Mouse (Mus musculus) limb, embryonic 10.5 days (tissue): ENCODE measurements around the gene Ptprd. TPM values are rescaled to one million over a fixed set of nuclear protein-coding genes. Genes with fewer than 3 reads are reported as not detected.

Experiments
- DNase-seq: peaks from one replicate; pipeline ENCODE4 v3.0.0-alpha.2; 2017; ENCODE audit warnings: low spot score
- H3K27ac ChIP-seq: fragments of 300-500 bp; sonication (generic); 2 replicates; pipeline ENCODE4 v1.5.1; 2016; ENCODE audit warnings: mild to moderate bottlenecking
- H3K27me3 ChIP-seq: fragments of 300-500 bp; sonication (generic); 2 replicates; pipeline ENCODE4 v1.6.1; 2016; ENCODE audit warnings: low read depth, mild to moderate bottlenecking; ENCODE audit not compliant: poor library complexity, severe bottlenecking
- H3K36me3 ChIP-seq: fragments of 300-500 bp; sonication (generic); 2 replicates; pipeline ENCODE4 v1.6.1; 2016; ENCODE audit warnings: mild to moderate bottlenecking, moderate library complexity
- H3K4me1 ChIP-seq: fragments of 300-500 bp; sonication (generic); 2 replicates; pipeline ENCODE4 v1.6.1; 2016
- H3K4me3 ChIP-seq: fragments of 300-500 bp; sonication (generic); 2 replicates; pipeline ENCODE4 v1.5.1; 2016; ENCODE audit warnings: mild to moderate bottlenecking, moderate library complexity
- H3K9me3 ChIP-seq: fragments of 300-500 bp; sonication (generic); replicated peaks from 2 replicates; pipeline ENCODE4 v1.6.1; 2016; ENCODE audit warnings: mild to moderate bottlenecking
- WGBS: fragments of 180-500 bp; shearing (Covaris S2); methylation state at CpG from one replicate; pipeline ENCODE4 v1.1.7; 2016; 5-methylcytosine and 5-hydroxymethylcytosine counted together
- polyA plus RNA-seq: library from polyadenylated mRNA; unstranded; fragments of >200 nt; fragmentation: Nextera tagmentation; extraction: Ambion mirVana; gene quantifications from 2 replicates; pipeline ENCODE4 v1.2.1, GENCODE M21; 2016

Gene Ptprd
- polyA plus RNA-seq, 1 experiment from 2014 or later, result 15.6 TPM

DNA sequence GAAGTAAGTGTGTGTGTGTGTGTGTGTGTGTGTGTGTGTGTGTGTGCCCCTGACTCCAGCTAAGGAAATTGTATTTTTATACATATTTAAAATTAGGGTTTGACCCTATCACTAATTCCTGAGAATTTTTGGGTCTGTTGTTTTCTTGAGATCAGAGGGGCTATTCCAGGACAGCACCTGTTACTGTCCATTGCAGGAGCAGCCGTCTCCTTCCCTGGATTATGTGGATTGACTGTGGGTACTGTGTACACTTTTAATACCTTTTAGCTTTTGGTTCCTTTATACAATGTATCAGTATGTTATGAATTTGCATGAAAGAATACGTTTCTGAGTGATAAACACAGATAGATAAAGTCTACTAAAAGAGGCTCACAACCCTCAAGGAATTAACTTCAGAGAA is 1670.0 kb downstream of the Ptprd start:
- Histone ChIP-seq H3K4me1 (no peaks in the 10 kb centered on the region), H3K9me3 (no peaks in the 10 kb centered on the region), H3K27ac (no peak overlapping the region), H3K4me3 (no peak overlapping the region), H3K36me3 (no peaks in the 10 kb centered on the region), H3K27me3 (no peaks in the 10 kb centered on the region)
- 75% methylated on average over 2 of the region's 2 CpGs for WGBS
- no peak for DNase-seq

DNA sequence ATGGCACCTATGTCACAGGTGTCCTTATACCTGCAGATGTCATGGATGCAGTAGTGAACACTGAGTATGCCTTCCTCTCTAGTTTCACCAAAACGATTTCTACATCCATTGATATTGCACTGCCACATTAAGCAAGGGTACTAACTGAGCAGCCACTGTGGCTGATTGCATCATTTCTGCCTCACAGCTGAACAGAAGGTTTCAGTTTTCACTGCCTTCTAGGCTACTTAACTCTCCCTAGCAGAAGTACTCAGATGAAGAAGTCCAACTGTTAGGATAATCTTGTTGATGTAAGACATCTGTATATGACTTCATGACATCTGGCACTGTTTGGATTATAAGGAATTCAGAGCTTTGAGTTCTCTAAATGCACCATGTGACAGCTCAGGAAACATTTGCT is 1678.8 kb downstream of the Ptprd start:
- H3K27me3 ChIP-seq, result no peaks in the 10 kb centered on the region
- WGBS, result 95% methylated on average over 1 of the region's 1 CpGs
- H3K4me3 ChIP-seq, result no peak overlapping the region
- DNase-seq, result no peak
- no peaks in the 10 kb centered on the region for H3K36me3 ChIP-seq
- no peaks in the 10 kb centered on the region for H3K4me1 ChIP-seq
- no peak overlapping the region for H3K27ac ChIP-seq
- 0 out of 2 replicates have a peak, but pooled peaks cover 3% of the 10 kb centered on the region for H3K9me3 ChIP-seq

DNA sequence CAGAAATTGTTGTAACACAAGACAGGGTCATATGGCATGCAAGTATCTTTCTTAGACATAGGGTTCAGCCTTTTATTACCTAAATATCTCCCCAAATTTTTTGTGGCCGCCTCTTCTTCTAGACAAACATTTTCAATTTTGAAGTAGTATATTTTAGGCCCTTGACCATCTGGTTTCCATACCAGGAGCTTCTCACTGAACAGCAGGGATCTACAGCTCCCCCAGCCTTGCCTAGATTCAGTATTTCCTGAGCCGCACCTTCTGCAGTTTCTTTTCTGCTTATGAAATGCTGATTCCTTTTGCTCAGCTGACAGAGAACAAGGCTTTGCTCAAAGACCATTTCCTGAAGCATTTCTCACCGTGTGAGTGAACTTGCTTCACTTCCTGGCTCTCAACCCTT is 1686.5 kb downstream of the Ptprd start:
- no peak for DNase-seq
- WGBS, result 89% methylated on average over 3 of the region's 3 CpGs
- H3K4me1 ChIP-seq, result no peaks in the 10 kb centered on the region; the same call in 1 of the 2 replicates
- no peak overlapping the region for H3K4me3 ChIP-seq
- no peak overlapping the region for H3K27ac ChIP-seq
- H3K27me3 ChIP-seq, result no peaks in the 10 kb centered on the region
- H3K9me3 ChIP-seq, result 0 out of 2 replicates have a peak, but pooled peaks cover 3% of the 10 kb centered on the region
- H3K36me3 ChIP-seq, result no peaks in the 10 kb centered on the region

DNA sequence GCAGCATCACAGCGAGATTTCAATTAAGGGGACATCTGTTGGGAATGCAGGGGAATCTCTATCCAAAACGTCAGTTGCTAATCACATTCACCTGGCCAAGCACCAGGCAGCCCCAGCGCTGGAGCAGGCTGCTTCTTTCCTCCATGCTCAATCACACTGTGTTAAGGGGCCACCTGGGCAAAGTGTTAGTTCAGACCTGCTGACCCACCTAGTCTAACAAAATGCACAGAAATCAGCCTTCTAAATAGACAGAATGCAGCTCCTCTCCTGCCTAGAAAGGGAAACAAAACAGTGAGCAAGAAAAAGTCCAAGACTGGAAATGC is 1708.5 kb downstream of the Ptprd start:
- no peaks in the 10 kb centered on the region for H3K9me3 ChIP-seq
- H3K27me3 ChIP-seq, result no peaks in the 10 kb centered on the region
- no peaks in the 10 kb centered on the region for H3K36me3 ChIP-seq
- H3K27ac ChIP-seq, result no peak overlapping the region
- no peak overlapping the region for H3K4me3 ChIP-seq
- peak; percentile 42 for DNase-seq
- 9% methylated on average over 3 of the region's 3 CpGs for WGBS
- H3K4me1 ChIP-seq, result peaks cover 16% of the 10 kb centered on the region

DNA sequence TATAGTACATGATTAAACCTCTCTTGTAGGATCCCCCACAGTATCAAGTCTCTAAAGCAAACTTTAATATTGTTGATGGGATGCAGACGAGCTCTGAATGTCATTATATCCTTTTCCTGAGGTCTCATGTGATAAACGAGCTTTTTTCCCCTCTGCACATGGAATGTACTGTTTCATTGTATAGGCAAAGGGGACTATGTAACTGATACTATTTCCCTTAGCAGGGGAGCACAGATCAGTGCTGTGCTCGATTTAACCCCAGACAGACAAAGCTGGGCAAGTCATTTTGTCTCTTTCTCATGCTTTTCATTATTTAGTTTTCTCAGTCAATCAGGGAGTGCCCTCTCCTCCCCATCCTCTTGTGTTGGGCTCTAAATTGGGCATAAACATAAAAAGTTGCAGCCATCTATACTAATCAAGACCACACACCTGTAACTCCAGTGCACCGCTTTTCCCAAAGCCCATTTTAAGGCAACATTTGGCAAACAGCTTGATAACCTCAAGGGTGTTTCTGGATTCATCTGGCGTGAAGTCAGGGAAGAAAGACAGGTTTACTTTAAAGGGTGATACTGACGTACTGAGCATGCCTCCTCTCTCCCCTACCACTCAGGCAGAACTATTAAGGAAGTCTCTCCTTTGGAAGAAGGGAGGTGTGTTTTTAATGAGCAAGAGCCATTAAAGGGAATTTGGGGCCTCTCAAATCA is 1709.0 kb downstream of the Ptprd start:
- Histone ChIP-seq H3K27ac (no peak overlapping the region), H3K4me3 (no peak overlapping the region), H3K9me3 (no peaks in the 10 kb centered on the region), H3K27me3 (no peaks in the 10 kb centered on the region), H3K36me3 (no peaks in the 10 kb centered on the region), H3K4me1 (peaks cover 16% of the 10 kb centered on the region)
- 36% methylated on average over 6 of the region's 6 CpGs for WGBS
- no peak for DNase-seq

DNA sequence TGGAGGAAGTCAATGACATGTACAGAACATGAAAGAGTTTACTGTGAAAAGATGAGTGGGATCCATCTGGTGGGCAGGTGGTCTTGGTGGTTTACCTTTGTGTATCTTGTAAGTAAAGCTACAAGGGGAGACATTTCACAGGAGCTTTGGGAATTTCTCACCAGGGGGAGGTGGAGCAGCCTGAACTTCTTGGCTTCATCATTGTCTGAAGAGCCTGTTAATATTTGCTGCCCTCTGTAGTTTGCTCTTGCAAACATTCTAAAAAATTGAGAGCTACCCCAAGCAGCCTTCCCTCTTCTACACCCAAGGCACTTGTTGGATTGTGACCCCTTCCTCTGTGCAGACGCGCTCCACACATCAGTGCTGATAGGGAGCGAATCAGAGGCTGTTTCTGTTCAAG is 1725.9 kb downstream of the Ptprd start:
- Histone ChIP-seq H3K9me3 (no peaks in the 10 kb centered on the region), H3K27me3 (no peaks in the 10 kb centered on the region), H3K36me3 (no peaks in the 10 kb centered on the region), H3K4me1 (no peaks in the 10 kb centered on the region), H3K4me3 (no peak overlapping the region), H3K27ac (no peak overlapping the region)
- WGBS, result 92% methylated on average over 3 of the region's 3 CpGs
- DNase-seq, result no peak

DNA sequence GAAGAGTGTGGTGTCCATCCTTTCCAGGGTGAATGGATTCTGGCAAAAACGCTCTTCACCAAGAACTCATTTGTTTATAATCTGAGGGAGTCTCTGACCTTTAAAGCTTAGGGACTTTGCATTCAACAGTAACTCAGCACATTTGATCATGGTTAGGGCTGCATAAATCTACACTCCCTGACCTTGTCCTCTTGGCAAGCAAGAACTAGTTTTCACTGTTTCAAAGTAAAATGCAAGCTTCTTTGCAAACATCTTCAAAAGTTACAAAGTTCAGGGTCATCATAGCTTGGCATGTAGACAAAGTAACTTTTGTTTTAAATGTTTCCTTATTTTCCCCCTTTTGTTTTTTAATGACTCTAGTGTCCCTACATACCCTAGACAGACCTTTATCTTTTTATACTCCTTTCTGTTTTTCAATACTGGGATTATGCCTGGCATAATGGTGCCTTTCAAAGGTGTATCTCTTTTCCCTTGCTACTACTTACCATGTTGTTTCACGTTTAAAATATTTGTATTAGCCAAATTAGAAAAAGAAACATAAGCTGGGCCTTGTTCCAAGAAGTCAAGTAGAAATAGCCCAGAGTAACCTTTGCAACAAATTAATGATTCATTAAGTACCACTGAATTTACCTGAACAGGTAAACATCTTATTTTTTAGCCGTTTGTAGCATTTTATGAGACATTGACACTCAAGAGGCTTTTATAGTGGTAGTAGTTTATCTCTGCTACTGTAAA is 1743.2 kb downstream of the Ptprd start:
- H3K27me3 ChIP-seq, result no peaks in the 10 kb centered on the region
- H3K27ac ChIP-seq, result no peak overlapping the region
- H3K4me3 ChIP-seq, result no peak overlapping the region
- no peak for DNase-seq
- no peaks in the 10 kb centered on the region for H3K9me3 ChIP-seq
- no peaks in the 10 kb centered on the region for H3K4me1 ChIP-seq
- 90% methylated on average over 3 of the region's 3 CpGs for WGBS
- no peaks in the 10 kb centered on the region for H3K36me3 ChIP-seq

DNA sequence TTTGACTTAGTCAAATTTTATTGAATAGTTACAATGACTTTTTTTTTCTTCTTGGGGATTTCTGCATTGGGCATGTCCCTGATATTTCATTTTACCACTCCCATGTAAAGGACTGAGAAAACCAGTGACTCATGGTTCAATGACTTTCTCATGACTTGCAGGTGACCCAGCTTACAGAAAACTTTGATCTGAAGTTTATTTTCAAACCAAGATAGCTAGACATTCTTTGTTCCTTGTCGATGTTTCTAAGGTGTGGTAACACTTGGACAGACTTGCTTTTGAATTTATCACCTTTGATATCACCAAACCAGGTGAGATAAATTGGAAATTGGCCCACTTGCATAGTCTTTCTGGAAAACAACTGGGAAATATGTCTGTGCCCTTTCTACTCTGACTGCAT is 1747.1 kb downstream of the Ptprd start:
- H3K36me3 ChIP-seq, result no peaks in the 10 kb centered on the region
- no peaks in the 10 kb centered on the region for H3K9me3 ChIP-seq
- H3K4me1 ChIP-seq, result no peaks in the 10 kb centered on the region
- DNase-seq, result no peak
- no peaks in the 10 kb centered on the region for H3K27me3 ChIP-seq
- H3K4me3 ChIP-seq, result no peak overlapping the region
- H3K27ac ChIP-seq, result no peak overlapping the region
- 86% methylated on average over 1 of the region's 1 CpGs for WGBS

DNA sequence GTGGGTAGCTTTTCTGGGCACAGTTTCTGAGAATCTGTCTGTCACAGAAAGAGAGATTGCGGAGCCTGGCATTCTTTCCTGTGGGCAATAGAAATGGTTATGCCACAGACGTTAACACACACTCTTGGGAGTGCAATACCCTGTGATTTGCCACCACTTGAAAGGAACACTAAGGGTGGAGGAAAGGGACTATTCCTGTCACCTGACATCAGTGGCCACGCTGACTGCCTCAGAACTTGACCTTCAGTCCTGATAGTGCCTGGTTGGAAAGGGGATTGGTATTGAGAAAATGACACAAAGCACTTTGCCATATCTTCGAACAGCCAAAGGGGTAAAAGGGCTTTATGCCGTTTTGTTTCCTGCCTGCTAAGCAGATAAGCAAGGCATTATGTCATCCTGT is 1750.4 kb downstream of the Ptprd start:
- H3K4me3 ChIP-seq, result no peak overlapping the region
- no peak for DNase-seq
- H3K4me1 ChIP-seq, result no peaks in the 10 kb centered on the region
- no peaks in the 10 kb centered on the region for H3K9me3 ChIP-seq
- no peaks in the 10 kb centered on the region for H3K36me3 ChIP-seq
- H3K27me3 ChIP-seq, result no peaks in the 10 kb centered on the region
- H3K27ac ChIP-seq, result no peak overlapping the region
- WGBS, result 79% methylated on average over 5 of the region's 5 CpGs

DNA sequence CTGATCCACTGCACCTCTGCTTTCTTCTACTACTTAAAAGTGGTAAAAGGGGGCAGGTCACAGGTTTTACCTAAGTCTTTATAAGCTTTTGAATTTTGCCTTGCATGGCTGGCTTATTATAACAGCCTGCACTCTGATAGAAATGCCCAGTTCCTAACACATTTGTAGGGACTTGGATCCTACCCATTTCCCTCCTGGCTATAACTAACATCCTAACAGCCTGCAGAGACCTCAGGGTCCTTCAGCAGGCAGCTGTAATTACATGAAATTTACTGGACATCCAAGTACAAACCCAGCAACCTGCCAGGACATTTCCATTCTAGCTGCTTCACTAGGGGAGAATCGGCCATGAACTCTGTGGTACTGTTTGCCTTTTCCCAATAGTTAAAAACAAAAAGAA is 1751.2 kb downstream of the Ptprd start:
- no peak for DNase-seq
- no peaks in the 10 kb centered on the region for H3K9me3 ChIP-seq
- no peaks in the 10 kb centered on the region for H3K36me3 ChIP-seq
- WGBS, result 82% methylated on average over 1 of the region's 1 CpGs
- H3K4me3 ChIP-seq, result no peak overlapping the region
- no peaks in the 10 kb centered on the region for H3K27me3 ChIP-seq
- no peaks in the 10 kb centered on the region for H3K4me1 ChIP-seq
- H3K27ac ChIP-seq, result no peak overlapping the region

DNA sequence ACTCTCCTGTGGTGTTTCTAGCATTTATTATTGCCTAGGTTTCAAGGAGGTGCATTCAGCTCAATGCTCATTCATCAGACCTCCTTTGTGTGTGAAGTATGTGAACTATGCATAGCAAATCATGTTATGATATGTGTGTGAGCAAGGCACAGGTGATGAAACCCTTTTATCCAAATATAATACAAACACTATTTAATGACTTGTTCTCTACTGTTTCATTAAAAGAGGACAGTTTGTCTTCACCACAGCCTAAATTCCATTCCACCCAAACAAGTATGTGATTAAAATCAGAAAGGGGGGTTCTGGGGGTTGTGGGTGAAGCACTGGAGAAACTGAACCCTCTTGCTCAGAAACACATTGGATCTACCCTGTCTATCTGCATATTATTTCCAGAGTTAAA is 1752.1 kb downstream of the Ptprd start:
- H3K27ac ChIP-seq, result no peak overlapping the region
- H3K27me3 ChIP-seq, result no peaks in the 10 kb centered on the region
- no peaks in the 10 kb centered on the region for H3K36me3 ChIP-seq
- DNase-seq, result no peak
- H3K9me3 ChIP-seq, result no peaks in the 10 kb centered on the region
- H3K4me3 ChIP-seq, result no peak overlapping the region
- H3K4me1 ChIP-seq, result no peaks in the 10 kb centered on the region

DNA sequence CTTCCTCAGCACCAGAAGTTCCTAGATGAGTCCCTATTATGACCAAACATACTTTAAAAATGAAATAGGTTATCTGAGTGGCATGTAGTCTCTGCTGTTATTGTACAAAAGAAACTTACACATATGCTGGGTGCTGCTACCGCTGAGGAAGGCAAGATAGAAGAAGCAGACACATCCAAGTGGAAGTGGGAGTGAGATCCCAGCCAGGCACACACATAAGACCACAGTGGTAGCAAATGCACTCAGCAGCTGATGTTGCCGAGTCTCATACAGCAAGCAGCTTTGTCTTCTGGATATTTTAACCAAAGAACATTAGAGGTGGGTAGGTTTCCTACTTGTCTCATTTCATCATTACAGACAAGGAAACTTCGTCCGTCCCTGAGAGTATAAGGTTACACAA is 1759.5 kb downstream of the Ptprd start:
- H3K9me3 ChIP-seq, result no peaks in the 10 kb centered on the region
- peaks cover 16% of the 10 kb centered on the region for H3K4me1 ChIP-seq
- H3K27ac ChIP-seq, result no peak overlapping the region
- no peak overlapping the region for H3K4me3 ChIP-seq
- H3K36me3 ChIP-seq, result no peaks in the 10 kb centered on the region
- 0 out of 2 replicates have a peak, but pooled peaks cover 4% of the 10 kb centered on the region for H3K27me3 ChIP-seq
- no peak for DNase-seq
- 75% methylated on average over 4 of the region's 4 CpGs for WGBS

DNA sequence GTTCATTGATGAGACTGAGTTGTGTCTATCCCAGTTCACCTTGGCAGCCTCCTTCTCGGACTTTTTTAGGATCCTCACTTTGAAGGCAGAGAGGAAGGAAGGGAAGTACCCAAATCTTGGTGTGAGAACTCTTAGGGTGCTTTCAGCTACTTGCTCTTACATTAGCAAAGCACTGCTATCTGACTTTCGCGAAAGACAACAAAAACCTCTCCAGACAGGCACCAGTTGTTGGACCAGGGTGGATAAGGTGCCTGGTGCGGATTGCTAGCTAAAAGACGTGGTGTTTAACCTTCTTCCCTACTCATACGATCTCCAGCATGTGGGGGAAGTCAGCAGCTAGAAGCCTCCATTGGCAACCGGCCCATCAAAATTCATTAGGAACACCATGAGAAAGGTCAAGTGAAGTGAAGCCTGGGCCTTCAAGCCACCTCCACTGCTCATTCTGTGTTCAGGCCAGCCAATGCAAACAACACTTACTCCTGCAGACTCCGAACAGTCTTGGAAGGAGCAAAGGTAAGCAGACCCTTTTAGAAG is 1760.7 kb downstream of the Ptprd start:
- Histone ChIP-seq H3K36me3 (no peaks in the 10 kb centered on the region), H3K4me3 (peak overlapping the region; percentile 79), H3K27me3 (0 out of 2 replicates have a peak, but pooled peaks cover 4% of the 10 kb centered on the region), H3K27ac (peak overlapping the region; percentile 99), H3K4me1 (peaks cover 20% of the 10 kb centered on the region), H3K9me3 (no peaks in the 10 kb centered on the region)
- 50% methylated on average over 8 of the region's 8 CpGs for WGBS
- no peak for DNase-seq
